Mouse (Mus musculus): ENCODE data around the gene Acox1.

DNA sequence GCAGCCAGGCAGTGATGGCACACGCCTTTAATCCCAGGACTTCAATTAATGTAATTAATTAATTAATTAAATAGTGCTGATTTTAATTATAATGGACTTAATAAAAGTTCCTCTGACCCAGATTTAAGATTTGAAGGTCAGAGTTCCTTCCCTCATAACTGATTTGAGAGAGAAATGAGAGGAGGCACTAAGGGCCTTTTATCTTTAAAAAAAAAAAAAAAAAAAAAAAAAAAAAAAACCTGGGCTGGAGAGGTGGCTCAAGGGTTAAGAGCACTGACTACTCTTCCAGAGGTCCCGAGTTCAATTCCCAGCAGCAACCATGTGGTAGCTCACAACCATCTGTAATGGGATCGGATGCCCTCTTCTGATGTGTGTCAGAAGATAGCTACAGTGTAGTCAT, 9.8 kb upstream of the Acox1 start:
- no peak for TF ChIP-seq CTCF (IDR thresholded peaks at IDR 0.05; ENCODE audit: low read depth)
- TF ChIP-seq EP300 (optimal IDR thresholded peaks at IDR 0.05): no peak

Measured in stomach, postnatal 0 days (tissue).